Mouse (Mus musculus) layer of hippocampus, adult 9-10 months (tissue): ENCODE data around the gene Unc5a.
A peak's percentile ranks its signal among the peaks of the same experiment; 100 is the strongest.

Experiments used
- DNase-seq: peaks from one replicate; pipeline ENCODE4 v3.0.0; 2022; ENCODE audit warnings: low spot score

Gene Unc5a

DNA sequence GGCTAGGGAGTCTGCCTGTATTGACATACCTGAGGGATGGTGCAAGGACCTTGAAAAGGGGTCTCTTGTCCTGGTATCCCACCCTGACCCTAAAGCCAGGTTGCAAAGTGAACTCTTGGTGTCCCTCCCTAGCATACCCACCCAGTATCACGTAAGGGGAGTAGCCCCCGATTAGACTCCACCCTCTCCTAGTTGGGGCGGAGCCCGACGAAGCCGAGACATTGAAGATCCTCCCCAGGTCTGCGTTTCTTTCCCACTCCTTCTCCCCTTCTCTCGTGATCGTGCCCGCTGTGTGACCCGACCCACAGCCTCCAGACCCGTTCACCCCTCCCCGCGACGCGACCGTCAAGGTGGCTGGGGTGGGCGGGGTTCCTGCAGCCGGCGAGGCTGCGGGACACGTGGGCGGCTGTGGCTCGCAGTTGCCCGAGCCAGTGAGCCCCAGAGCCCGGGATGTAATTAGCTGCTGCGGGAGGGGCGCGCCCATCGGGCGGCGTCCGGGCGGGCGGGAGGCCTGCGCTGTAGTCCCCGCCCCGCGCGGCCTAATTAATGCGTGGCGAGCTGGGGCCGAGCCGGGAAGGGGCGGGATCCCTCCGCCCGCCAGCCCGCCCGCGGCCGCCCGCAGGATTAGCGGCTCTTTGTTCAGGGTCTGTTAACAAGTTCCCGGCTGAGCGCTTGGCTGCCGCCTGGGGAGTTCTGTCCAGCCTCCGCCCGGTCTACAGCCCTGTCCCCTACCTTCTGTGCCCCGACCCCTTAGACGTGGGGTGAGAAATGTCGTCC lies 6.7 kb downstream of the Unc5a start:
- no peak for DNase-seq

DNA sequence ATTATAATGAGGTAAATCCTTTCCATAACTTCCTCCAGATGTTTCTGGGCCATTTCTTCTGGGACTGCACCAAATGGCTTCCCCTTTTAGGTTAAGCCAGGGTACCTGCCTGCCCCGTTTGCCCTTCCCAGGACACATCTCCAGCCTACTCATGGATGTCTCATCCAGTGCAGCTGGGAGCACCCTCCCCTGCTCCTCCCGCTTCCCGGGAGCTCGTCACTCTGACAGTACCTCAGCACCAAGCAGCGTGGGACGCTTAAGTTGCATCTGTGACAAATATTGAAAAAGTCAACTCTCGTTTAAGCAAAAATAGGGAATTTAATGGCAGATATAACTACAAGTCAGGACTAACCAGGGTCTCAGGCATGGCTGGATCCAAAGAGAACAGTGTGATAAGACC lies 8.1 kb downstream of the Unc5a start:
- DNase-seq = no peak

DNA sequence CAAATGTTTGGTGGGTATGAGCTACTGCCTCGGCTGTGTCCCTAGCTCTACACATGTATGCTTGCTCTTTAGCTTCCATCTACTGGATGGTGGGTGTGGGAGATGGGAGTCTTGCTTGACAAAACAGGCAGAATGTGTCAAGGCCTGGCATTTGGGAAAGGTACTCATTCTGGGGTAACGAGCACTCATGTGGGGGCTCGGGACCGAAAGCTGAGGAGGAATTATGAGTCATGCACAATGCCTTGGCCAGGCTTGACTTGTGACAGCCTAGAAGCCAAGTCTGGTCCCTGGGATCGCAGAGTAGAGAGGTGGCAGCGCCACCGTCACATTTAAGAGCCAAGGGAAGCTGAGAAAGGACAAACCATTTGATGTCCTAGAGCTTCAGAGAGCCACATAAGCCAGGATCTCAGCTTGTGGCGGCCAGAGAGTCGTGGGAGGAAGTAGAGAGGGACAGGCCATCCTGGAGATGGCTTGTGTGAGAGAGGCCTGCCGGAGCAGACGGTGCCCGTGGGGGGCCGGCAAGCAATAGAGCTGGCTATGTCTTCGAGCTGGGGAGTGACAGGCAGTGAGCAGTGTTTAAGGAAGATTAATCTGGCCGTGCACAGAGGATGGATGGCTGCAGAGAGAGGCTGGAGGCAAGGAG lies 10.0 kb downstream of the Unc5a start:
- DNase-seq = no peak

DNA sequence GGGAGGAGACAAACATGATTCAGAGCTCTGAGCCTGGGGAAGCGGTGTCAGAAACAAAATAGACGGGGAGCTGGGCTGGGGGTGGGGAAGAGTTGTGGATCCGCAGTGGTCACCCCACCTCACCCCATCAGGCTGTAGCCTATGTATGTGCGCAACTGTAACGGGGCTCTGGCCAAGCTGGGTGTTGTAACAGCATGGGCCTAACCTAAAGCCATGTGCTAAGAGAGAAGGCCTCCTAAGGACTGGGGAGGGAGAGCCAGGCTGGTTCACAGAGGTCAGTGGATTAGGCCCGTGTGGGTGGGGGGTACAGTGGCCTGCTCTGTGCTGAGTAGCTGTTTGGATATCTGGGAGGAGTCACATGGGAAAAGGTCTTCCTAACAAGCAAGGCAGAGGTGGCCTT lies 10.6 kb downstream of the Unc5a start:
- DNase-seq = no peak

DNA sequence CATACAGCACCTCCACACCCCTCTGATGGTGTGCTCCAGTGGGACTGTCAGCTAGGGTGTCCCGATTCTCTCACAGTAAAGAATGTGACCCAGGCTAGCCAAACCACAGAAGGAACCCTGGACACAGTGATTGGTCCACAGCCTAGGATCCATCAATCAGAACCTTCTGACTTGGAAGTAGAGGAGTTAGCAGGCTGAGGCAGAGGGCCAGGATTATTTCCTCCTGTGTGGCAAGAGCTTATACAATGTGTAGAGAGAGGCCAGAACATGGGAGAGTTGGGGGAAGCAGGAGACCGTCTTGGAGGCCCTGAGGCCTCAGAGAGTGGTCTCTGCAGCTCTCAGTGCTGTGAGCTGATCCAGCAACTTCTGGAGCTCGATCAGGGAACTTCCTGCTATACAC lies 11.3 kb downstream of the Unc5a start:
- DNase-seq = no peak

DNA sequence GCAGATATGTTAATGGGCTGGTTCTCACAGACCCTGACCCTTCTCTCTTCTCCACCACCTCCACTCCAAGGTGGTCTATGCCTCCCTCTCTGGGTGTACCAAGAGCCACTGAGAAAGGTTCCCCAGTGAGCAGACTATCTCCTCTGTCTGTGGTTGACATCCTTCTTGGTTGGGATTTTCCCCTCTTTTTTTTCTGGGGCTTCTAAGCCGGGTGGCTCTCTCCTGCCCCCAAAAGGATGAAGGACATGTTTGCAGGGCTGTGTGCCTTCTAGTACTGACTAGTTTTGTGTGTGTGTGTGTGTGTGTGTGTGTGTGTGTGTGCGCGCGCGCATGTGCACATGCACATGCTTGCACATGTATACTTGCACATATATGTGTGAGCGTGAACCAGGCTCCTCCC lies 16.0 kb downstream of the Unc5a start:
- DNase-seq = no peak

DNA sequence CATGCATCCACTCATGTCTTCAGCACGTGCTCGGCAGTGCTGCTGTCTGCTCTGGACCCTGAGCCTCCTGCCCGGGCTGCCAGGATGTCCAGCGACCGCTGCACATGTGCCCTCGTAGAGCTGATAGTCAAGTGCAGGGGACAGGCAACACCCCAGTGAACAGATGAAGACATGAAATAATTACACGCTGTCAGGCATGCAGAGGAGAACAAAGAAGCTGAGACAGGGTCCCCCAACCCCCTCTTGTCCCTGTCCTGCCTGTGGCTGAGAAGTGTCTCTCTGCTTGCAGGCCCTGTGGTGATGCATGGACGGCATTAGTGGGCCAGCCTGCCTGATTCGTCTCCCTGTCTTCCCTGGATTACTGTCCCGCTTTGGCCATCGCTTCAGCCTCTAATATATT lies 18.3 kb downstream of the Unc5a start:
- DNase-seq = no peak

DNA sequence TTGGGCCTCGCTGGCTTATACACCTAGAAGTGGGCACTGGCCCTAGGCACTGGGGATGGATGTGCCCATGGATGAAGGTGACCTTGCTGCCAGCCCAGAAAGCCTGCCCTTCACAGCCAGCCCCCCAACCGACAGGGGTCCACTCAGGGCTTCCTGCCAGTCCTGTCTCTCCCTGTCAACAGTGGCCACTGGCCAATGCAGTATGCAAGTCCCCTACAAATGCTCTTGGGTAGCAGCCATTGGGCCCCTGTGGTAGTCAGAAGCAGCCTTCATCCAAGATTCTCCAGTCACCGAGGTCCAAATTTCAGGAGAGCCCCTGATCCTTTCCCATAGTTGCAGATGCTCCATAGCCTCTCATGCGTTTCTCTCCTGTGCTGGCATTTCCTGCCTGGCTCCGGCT lies 19.4 kb downstream of the Unc5a start:
- DNase-seq = no peak

DNA sequence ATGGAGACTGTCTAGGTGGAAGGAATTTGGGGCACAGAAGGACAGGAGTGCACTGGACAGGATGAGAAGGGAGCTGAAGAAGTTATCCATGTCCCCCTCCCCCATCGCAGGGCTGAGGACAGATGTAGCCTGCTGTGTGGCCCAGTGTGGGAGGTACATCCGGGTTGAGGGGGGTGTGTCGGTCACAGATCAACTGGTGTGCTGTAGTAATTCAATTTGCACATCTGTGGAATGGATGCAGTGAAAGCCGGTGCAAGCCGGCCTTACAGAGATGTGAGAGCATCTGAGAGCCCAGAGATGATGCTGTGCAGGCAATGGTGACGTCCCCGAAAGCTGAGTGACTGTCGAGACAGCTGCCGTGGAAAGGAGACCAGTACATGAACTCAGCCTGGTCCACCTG lies 20.3 kb downstream of the Unc5a start:
- no peak for DNase-seq

DNA sequence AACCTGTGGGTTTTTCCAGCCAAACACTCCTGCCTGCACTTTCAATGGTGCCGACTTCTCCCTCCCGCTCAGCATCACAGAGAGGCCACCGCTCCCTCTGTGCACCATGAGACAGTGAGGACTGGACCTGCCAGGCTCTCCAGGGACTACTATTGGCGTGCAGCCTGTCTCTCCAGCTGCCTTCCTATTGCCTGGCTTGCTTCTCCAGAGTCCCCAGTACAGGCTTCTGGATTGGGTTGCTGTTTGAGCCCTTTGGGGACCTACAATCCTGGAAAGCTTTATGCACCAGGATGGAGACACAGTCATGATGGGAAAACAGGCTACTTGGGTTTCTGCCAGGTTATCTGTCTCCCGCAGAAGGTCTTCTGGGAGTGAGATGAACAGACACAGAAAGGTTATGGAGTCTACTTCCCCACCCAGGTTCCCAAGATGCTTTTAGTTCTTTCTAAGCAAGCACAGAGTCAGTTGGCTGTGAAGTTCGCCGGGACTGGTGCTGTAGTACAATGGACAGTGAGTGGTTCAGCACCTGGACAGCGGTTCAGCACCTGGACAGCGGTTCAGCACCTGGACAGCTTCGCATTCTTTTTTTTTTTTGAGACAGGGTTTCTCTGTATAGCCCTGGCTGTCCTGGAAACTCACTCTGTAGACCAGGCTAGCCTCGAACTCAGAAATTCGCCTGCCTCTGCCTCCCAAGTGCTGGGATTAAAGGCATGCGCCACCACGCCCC lies 21.5 kb downstream of the Unc5a start:
- DNase-seq = no peak

DNA sequence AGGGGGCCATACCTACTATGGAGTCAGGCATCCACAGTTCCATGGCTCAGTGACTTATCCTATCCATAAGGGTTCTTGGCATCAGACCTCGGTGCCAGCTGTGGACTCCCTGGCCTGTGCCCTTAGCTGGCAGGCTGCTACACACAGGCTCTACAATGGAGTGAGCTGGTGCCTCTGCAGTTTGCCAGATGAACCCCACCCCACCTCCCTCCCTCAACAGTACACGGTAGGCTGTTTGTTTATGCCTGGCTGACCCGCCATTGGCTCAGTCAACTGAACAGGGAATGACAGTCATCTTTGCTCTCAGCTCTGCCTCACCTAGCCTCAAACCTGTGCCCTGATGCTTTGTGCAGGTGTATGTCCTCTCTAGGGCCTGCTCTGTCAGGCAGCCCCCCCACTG lies 26.3 kb downstream of the Unc5a start:
- no peak for DNase-seq

DNA sequence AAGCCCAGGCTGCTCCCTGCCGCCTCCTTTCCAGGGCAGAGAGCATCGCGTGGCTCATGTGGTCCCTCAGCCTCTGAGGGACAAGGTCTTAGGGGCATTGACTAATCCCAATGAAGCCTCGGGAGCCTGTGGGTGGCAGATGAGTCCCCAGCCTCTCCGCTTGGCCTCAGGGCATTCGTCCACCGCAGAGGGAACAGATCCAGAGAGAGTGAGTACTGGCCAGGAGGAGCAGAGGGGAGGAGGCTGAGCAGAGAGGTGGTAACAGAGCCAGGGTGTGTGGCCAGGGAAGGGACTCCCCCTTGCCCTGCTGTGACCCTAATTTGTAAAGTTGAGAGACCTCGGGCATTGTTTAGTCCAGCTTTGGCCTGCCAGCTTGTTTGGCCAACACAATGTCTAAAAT lies 29.6 kb downstream of the Unc5a start:
- no peak for DNase-seq

DNA sequence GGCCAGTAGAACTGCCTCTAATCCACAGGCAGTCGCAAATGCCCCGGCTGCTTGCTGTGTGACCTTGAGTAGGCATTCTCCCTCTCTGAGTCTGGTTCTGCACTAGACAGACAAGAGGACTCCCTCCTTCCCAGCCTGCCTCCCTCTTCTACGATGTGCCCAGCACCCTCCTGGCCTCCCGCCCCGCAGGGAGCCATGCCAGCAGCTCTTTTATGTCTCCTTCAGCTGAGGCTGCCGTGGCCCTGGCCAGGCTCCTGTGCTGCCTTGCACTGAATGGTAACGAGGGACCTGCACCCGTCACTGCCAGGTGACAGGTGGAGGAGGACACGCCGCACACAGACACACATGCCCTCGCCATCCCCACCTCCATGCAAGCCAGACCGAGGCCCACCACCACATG lies 31.7 kb downstream of the Unc5a start:
- no peak for DNase-seq

DNA sequence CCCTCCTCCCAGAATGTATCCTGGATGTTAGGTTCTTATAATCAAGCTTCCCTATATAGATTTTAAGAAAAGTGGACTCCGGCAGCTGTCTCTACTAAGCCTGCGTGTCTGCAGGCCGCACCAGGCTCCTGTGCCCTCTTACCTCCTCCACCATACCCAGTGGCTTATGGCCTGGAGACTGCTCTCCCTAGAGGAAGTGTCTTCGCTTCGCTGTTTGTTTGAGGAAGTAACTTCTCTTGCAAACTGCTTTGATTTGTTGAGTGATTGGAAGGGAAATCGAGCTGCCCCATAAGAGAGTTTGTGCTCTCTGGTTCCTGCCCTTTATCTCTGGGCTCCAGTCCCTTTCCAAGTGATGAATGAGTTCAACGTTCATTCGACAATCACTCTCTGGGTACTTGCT lies 33.8 kb downstream of the Unc5a start:
- no peak for DNase-seq

DNA sequence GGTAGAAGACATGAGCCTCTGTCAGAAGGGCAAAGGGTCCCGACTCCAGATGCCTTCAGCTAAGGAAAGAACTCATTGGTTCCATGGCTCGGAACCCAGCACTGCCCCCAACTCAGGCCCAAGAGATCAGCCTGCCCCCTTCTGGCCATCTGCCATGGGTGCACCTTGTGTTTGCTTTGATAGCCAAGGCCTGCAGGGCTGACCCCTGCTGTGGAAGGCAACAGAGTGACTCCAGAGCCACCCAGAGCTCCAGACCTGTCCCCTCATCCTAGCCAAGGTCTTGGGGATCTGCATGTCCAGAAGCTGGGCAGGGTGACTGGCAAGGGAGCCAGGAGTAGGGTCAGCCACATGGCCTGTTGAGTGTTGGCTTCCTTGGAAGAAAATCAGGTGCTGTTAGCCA lies 34.4 kb downstream of the Unc5a start:
- no peak for DNase-seq

DNA sequence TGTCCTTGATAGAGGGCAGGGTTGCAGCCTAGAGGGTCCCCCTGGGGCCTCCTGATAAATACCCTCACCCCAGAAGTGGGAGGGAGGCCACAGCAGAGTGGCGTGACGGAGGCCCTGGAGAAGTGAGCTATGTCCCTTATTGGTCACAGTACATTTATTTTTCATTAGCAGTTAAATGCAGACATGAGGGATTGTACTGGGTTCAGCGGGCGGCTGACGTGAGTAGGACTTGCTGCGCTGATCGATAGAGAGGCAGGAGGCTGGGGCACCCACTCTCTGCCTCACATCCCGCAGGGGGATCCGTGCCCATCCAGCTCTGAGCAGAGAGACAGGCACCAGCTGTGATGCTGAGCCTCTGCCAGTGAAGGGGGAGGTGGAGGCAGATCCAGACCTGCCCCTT lies 38.2 kb downstream of the Unc5a start:
- no peak for DNase-seq

DNA sequence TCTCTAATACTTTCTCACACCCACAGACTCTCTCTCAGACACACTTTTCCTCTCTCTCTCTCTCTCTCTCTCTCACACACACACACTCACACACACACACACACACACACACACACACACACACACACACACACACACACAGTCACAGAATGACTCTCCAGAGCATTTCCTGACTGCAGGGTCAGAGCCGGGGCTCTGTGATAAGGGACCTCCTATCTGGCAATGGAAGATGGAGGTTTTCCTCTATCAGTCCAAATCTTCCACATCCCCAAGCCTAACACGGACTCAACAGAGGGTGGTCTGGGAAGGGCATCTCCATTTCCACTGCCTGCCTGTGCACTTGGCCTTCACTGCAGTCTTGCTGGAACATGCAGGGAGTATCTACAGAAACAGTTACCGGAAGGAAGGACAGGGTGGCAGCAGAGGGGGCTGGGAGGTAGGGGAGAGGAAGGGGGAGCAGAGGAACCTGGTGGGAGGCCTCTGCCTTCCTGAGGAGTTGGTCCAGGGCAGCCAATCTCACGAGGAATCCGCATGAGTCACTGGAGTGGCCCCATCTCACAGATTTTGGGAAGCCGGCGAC lies 39.1 kb downstream of the Unc5a start:
- no peak for DNase-seq

DNA sequence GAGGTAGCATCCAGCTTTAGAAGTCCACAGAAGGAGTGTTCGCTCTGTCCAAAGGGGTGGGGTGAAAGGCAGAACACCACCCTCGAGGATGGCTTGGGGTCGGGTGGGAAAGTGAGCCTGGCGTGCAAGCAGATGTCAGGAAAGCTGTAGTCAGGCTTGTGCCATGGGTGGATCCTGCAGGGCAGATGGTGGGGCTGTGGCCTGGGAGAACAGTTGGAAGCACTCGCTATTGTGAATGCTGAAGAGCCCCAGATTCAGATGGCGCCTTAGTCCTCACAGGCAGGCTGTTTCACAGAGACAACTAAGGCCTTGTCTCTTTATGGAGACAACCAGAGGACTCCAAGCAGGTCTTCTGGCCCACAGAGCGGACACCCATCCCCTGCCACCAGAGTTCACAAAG lies 43.0 kb downstream of the Unc5a start:
- peak; percentile 17 for DNase-seq

DNA sequence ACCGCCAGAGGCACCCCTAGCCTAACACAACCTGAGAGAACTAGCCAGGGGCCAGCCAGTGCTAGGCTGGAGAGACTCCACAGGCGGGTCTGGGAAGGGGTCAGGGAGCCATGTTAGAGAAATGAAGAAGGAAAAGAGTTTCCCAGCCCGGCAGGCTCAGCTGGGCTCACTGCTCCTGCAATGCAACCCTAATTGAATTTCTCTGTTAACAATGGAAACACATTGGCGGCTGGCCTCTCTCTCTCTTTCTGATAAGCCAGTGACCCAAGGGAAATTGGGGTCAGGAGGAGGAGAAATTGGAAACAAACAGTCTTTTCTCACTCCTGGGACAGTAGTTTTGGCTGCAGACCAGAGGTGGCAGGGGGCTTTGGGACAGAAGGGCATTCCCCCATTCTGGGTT lies 45.4 kb downstream of the Unc5a start:
- DNase-seq = no peak

DNA sequence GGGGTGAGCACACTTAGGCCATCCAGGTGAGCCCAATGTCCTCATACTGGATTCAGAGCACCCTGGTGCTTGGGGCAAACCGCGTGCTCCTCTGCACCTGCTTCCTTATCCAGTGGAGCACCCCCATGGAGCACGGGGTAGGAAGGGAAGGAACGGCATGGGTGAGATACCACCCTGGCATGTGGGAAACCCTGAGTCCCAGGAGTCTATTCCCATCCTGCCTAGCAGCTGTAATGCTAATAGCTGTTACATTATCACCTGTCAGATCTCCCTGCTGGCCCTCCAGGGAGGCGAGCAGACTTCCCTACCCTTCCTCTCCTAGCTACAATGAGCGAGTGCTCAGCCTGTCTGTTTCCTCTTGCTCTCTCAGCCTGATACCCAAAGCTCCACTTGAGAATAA lies 46.0 kb downstream of the Unc5a start:
- no peak for DNase-seq

DNA sequence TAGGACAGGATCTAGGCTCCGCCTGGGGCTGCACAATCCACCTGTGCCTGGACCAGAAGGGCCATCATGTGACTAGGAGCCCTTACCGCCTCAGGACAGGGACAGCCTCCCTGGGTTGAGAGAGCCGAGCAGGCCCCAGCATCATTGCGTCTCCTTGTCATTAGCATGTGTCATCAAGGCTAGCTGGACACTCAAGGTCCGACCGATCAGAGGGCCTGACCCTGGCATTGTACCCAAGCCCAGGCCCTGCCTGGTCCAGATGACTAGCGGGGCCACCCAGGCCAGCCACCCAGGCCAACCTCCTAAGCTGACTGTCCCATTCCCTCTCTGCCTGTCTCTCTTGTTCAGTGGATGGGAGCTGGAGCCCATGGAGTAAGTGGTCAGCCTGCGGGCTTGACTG lies 48.4 kb downstream of the Unc5a start:
- no peak for DNase-seq

DNA sequence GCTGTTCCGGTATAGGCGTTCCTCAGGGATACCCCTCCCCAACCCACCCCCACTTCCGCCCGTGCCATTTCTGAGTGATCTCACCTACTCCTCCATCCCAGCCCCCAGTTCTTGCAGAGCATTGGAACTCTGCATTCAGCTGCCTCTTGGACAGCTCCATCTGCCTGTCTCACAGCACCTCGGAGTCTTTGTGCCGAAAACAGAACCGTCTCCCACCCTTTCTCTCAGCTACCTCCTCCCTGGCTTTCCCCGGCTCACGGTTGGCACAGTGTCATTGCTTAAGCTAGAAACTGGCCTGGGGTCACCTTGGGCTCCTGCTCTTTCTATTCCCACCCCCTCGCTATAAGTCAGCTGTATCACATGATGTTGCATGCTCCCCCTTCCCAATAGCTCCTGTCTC lies 51.2 kb downstream of the Unc5a start:
- no peak for DNase-seq

DNA sequence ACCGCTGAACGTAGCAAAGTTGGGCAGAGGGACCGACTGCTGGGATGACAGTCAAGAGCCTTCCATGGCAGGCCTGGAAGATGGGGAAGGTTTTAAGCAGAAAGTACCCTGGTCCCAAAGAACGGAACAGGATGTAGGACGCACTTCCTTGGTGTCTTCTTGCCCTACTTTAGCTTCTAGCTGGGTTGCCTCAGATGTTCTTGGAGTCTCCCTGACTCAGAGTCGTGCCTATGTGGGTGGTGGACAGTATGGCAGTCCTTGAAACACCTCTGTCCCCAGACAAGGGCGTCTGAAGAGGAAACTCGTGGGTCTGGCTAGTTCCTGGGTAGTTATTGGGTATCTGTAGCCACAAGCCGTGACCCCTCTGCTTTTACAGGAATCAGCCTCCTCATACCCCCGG lies 52.9 kb downstream of the Unc5a start:
- no peak for DNase-seq
